Mouse (Mus musculus): Measurements from ENCODE around the gene Cwh43. TPM values are rescaled to one million over a fixed set of nuclear protein-coding genes. Genes with fewer than 3 reads are reported as not detected.

Cwh43 gene
- total and polyA plus RNA-seq, 2 experiments from 2014 or later: 0.14 to 0.51 TPM

GRCm38 (mm10) chr5:73502422-73502821 is 96.5 kb downstream of the Cwh43 start:
- no peaks in the 10 kb centered on the region for H3K9me3 ChIP-seq (ENCODE audit: low read length)
- no peak for TF ChIP-seq CTCF (IDR thresholded peaks at IDR 0.05; ENCODE audit: low read depth)
- 96% methylated on average over 9 of the region's 9 CpGs for WGBS
- no peak overlapping the region for H3K27ac ChIP-seq (ENCODE audit: low read depth, low read length)
- H3K4me3 ChIP-seq (ENCODE audit: low read depth, low read length): no peak overlapping the region
- H3K36me3 ChIP-seq (ENCODE audit: insufficient read depth): no peaks in the 10 kb centered on the region
- peaks cover 7% of the 10 kb centered on the region; the same call in 1 of the 2 replicates for H3K4me1 ChIP-seq (ENCODE audit: insufficient read depth)
- no peak for ATAC-seq
- H3K27me3 ChIP-seq (ENCODE audit: insufficient read depth, low read length): no peaks in the 10 kb centered on the region
- no peak overlapping the region for H3K4me2 ChIP-seq (ENCODE audit: low read depth)
- no peak overlapping the region for H3K9ac ChIP-seq
- DNase-seq: no peak

Other genes starting within 250 kb of the Cwh43 start
- 46.9 and 53.6 TPM in 2 replicates for gene Fryl, start 149.5 kb upstream of the Cwh43 start, total RNA-seq (2014; rRNA removed)
- 10.8 and 17.7 TPM in 2 replicates for gene Fryl, start 149.5 kb upstream of the Cwh43 start, polyA plus RNA-seq (2015; fragmentation: Nextera tagmentation; extraction: Ambion mirVana)
- 237 and 265 TPM in 2 replicates for gene Ociad1, start 113.3 kb upstream of the Cwh43 start, total RNA-seq (2014; rRNA removed)
- 336 and 379 TPM in 2 replicates for gene Ociad1, start 113.3 kb upstream of the Cwh43 start, polyA plus RNA-seq (2015; fragmentation: Nextera tagmentation; extraction: Ambion mirVana)
- gene Ociad2, start 65.0 kb upstream of the Cwh43 start, total RNA-seq (2014; rRNA removed): 12.7 and 16.5 TPM in 2 replicates
- gene Ociad2, start 65.0 kb upstream of the Cwh43 start, polyA plus RNA-seq (2015; fragmentation: Nextera tagmentation; extraction: Ambion mirVana): 25.5 and 30.6 TPM in 2 replicates
- 27.4 and 28.2 TPM in 2 replicates for gene Dcun1d4, start 74.9 kb downstream of the Cwh43 start, total RNA-seq (2014; rRNA removed)
- 33.7 and 42.4 TPM in 2 replicates for gene Dcun1d4, start 74.9 kb downstream of the Cwh43 start, polyA plus RNA-seq (2015; fragmentation: Nextera tagmentation; extraction: Ambion mirVana)
- gene Lrrc66, start 226.5 kb downstream of the Cwh43 start, total RNA-seq (2014; rRNA removed): 0.14 TPM in 1 of 2 replicates, not detected in the other
- gene Lrrc66, start 226.5 kb downstream of the Cwh43 start, polyA plus RNA-seq (2015; fragmentation: Nextera tagmentation; extraction: Ambion mirVana): not detected in 2 replicates
- 17.1 and 17.5 TPM in 2 replicates for gene Sgcb, start 241.7 kb downstream of the Cwh43 start, total RNA-seq (2014; rRNA removed)
- gene Sgcb, start 241.7 kb downstream of the Cwh43 start, polyA plus RNA-seq (2015; fragmentation: Nextera tagmentation; extraction: Ambion mirVana): 25.3 and 37.8 TPM in 2 replicates
- 1.5 and 2.6 TPM in 2 replicates for gene Spata18, start 245.3 kb downstream of the Cwh43 start, total RNA-seq (2014; rRNA removed)
- 1.1 and 2.2 TPM in 2 replicates for gene Spata18, start 245.3 kb downstream of the Cwh43 start, polyA plus RNA-seq (2015; fragmentation: Nextera tagmentation; extraction: Ambion mirVana)